ENCODE assay signal across 28 mouse cellular contexts in the genomic region with DNA sequence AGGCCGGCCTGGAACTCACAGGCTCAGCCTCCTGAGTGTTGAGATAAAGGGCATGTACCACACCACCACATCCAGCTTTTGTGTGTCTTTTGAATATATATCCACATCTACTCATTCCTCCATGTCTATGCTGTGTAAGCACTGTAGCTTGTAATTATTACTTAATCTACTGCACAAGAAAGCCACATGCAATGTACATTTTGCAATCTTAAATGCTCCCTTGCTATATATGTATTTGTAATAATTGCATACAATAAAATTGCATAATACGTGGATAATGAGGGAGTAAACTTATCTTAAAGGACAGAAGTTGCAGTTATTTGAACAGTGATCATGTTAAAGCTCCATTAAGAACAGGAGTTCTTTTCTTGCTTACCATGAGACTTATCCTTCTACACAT. TPM values are rescaled to one million over a fixed set of nuclear protein-coding genes. Genes with fewer than 3 reads are reported as not detected.
DNase-seq lines count a peak whose midpoint lies in the region; ATAC-seq lines count a peak whose summit lies in the region.
"Had no signal": no experiment of that assay in that cellular context is flagged by ENCODE, and none has a peak within 500 bp of the region (broad histone marks: within the 10 kb centered on the region; RNA-seq: fewer than 3 reads in every experiment).

No protein-coding gene starts in this region.

- H3K9ac ChIP-seq in hindbrain, embryonic 12.5 days, result no peak overlapping the region
- H3K9ac ChIP-seq: embryonic facial prominence, embryonic 13.5 days; embryonic facial prominence, embryonic 15.5 days; forebrain, embryonic 13.5 days; forebrain, embryonic 15.5 days; forebrain, postnatal 0 days had no signal

- 87% methylated on average over 2 of the region's 2 CpGs for WGBS in hindbrain, embryonic 12.5 days

- H3K27ac ChIP-seq in hindbrain, embryonic 12.5 days, result no peak overlapping the region
- H3K27ac ChIP-seq: embryonic facial prominence, embryonic 13.5 days; embryonic facial prominence, embryonic 15.5 days; forebrain, embryonic 13.5 days; forebrain, embryonic 15.5 days had no signal

- ATAC-seq in granulocyte monocyte progenitor cell, adult 5-6 weeks (replicated peaks; ENCODE audit: poor library complexity, severe bottlenecking), result peak; percentile 72
- ATAC-seq in megakaryocyte progenitor cell, adult 5-6 weeks (replicated peaks; ENCODE audit: poor library complexity), result peak; percentile 64
- ATAC-seq in hindbrain, embryonic 12.5 days (ENCODE audit: low FRiP score), result no peak
- no peak for ATAC-seq in frontal cortex, adult (ENCODE audit: low TSS enrichment)
- ATAC-seq: activated CD4-positive, CD25-positive, alpha-beta regulatory T cell, adult 4 months; CD4-positive, CD25-positive, alpha-beta regulatory T cell, adult 4 months; forebrain, embryonic 13.5 days; forebrain, embryonic 15.5 days; forebrain, postnatal 0 days; Patski had no signal

- no peaks in the 10 kb centered on the region for H3K36me3 ChIP-seq in hindbrain, embryonic 12.5 days
- H3K36me3 ChIP-seq: embryonic facial prominence, embryonic 13.5 days; embryonic facial prominence, embryonic 15.5 days; forebrain, embryonic 15.5 days; G1E had no signal

- H3K4me3 ChIP-seq in hindbrain, embryonic 12.5 days, result no peak overlapping the region
- H3K4me3 ChIP-seq: embryonic facial prominence, embryonic 13.5 days; embryonic facial prominence, embryonic 15.5 days; erythroblast, embryonic 14.5 days; forebrain, embryonic 13.5 days; forebrain, embryonic 15.5 days had no signal

- H3K9me3 ChIP-seq in hindbrain, embryonic 12.5 days (replicated peaks), result 0 out of 2 replicates have a peak, but pooled peaks cover under 1% of the 10 kb centered on the region
- H3K9me3 ChIP-seq: embryonic facial prominence, embryonic 15.5 days; forebrain, embryonic 13.5 days; forebrain, embryonic 15.5 days; G1E had no signal

- H3K27me3 ChIP-seq in hindbrain, embryonic 12.5 days, result no peaks in the 10 kb centered on the region
- H3K27me3 ChIP-seq: embryonic facial prominence, embryonic 13.5 days; embryonic facial prominence, embryonic 15.5 days; forebrain, embryonic 13.5 days; forebrain, embryonic 15.5 days had no signal

- H3K4me1 ChIP-seq in hindbrain, embryonic 12.5 days, result no peaks in the 10 kb centered on the region
- H3K4me1 ChIP-seq: embryonic facial prominence, embryonic 13.5 days; embryonic facial prominence, embryonic 15.5 days; forebrain, embryonic 13.5 days; forebrain, embryonic 15.5 days had no signal

- H3K4me2 ChIP-seq in hindbrain, embryonic 12.5 days (replicated peaks), result no peak overlapping the region
- H3K4me2 ChIP-seq: embryonic facial prominence, embryonic 13.5 days; embryonic facial prominence, embryonic 15.5 days; forebrain, embryonic 13.5 days; forebrain, embryonic 15.5 days had no signal

- DNase-seq in 416B (ENCODE audit: low read depth), result peak; percentile 27
- peak; percentile 34 for DNase-seq in fat pad, adult 2 months (ENCODE audit: extremely low read depth, low read depth, low spot score)
- no peak for DNase-seq in embryo, embryonic 11 days
- DNase-seq: adrenal gland, adult 8-10 months; adrenal gland, postnatal 14 days; adrenal gland, postnatal 36 days; B cell, adult 2 months; cerebellum, adult 11-12 months; cerebellum, adult 2 months; cerebellum, adult 9-10 months; cerebellum, postnatal 10 days; cerebellum, postnatal 25 days; forebrain, postnatal 0 days had no signal

RNA-seq across cellular contexts. Expression of gene Cyp4x1, which starts 12.9 kb away (rescaled TPM):
- total RNA-seq in granulocyte monocyte progenitor cell, adult 5-6 weeks (2014; fragmentation: Nextera tagmentation), result not detected in 2 replicates
- not detected in 2 replicates for total RNA-seq in granulocyte monocyte progenitor cell, adult 5-6 weeks (2017)
- total RNA-seq in megakaryocyte progenitor cell, adult 5-6 weeks (2015), result not detected in 2 replicates
- total RNA-seq in megakaryocyte progenitor cell, adult 5-6 weeks (2017), result not detected in 2 replicates
- 1.9 and 2.0 TPM in 2 replicates for polyA plus RNA-seq in hindbrain, embryonic 12.5 days (2016; fragmentation: Nextera tagmentation; extraction: Ambion mirVana)
- total RNA-seq: adrenal gland, adult 18-20 months; adrenal gland, adult 8-10 months; adrenal gland, postnatal 14 days; adrenal gland, postnatal 36 days; CH12.LX had no signal
- polyA plus RNA-seq: activated CD4-positive, CD25-positive, alpha-beta regulatory T cell, adult 4 months; erythroblast, embryonic 14.5 days; G1E; Patski had no signal

RNA-seq across cellular contexts. Expression of gene Pdzk1ip1, which starts 32.7 kb away (rescaled TPM):
- total RNA-seq in granulocyte monocyte progenitor cell, adult 5-6 weeks (2014; fragmentation: Nextera tagmentation), result 0.92 TPM in 1 of 2 replicates, not detected in the other
- total RNA-seq in granulocyte monocyte progenitor cell, adult 5-6 weeks (2017), result 3.8 TPM in 1 of 2 replicates, not detected in the other
- 5.2 and 11.2 TPM in 2 replicates for total RNA-seq in megakaryocyte progenitor cell, adult 5-6 weeks (2015)
- total RNA-seq in megakaryocyte progenitor cell, adult 5-6 weeks (2017), result 2.0 and 5.2 TPM in 2 replicates
- polyA plus RNA-seq in hindbrain, embryonic 12.5 days (2016; fragmentation: Nextera tagmentation; extraction: Ambion mirVana), result 13.1 and 15.2 TPM in 2 replicates
- total RNA-seq: adrenal gland, postnatal 36 days; forebrain, postnatal 0 days had no signal

Comparison
In these comparisons a context has a peak if more than half of its experiments do, and no peak if none do; other contexts are left out.
1. ATAC-seq: peak in granulocyte monocyte progenitor cell, adult 5-6 weeks (single experiment) and megakaryocyte progenitor cell, adult 5-6 weeks (single experiment); none in hindbrain, embryonic 12.5 days (single experiment) and frontal cortex, adult (single experiment).